Mouse (Mus musculus): Measurements from ENCODE around the gene Dpep3.
"Not testable (repeated sequence)": the region's sequence is repeated elsewhere in the genome, so short reads cannot be mapped to it uniquely, and the experiment has no call there.

Gene Dpep3

GRCm38 (mm10) chr8:105979325-105979724 lies at the start of gene Dpep3:
Gene Dpep3, minus strand, starts transcription at chr8:105979429.
- DNase-seq (ENCODE audit: low spot score in 2 of 2), result no peak

GRCm38 (mm10) chr8:106022483-106022882 lies 43.3 kb upstream of the Dpep3 start:
- peak; percentile 76 to 93 for DNase-seq (ENCODE audit: low spot score in 2 of 2)

- no peak for DNase-seq (ENCODE audit: low spot score in 2 of 2)
These were observed 38.8 kb upstream of the Dpep3 start for GRCm38 (mm10) chr8:106018039-106018438.

- no peak for DNase-seq (ENCODE audit: low spot score in 2 of 2)
These were observed 37.9 kb upstream of the Dpep3 start for GRCm38 (mm10) chr8:106017130-106017529.

GRCm38 (mm10) chr8:106016284-106016683 lies 37.1 kb upstream of the Dpep3 start:
- DNase-seq (ENCODE audit: low spot score in 2 of 2), result no peak

GRCm38 (mm10) chr8:106012203-106012602 lies 33.0 kb upstream of the Dpep3 start:
- DNase-seq (ENCODE audit: low spot score in 2 of 2), result not testable (repeated sequence)

- DNase-seq (ENCODE audit: low spot score in 2 of 2), result no peak
These were observed 32.4 kb upstream of the Dpep3 start, which contains the start of gene Ddx28 for GRCm38 (mm10) chr8:106011643-106011986. Gene Ddx28, minus strand, starts transcription at chr8:106011882.

- DNase-seq (ENCODE audit: low spot score in 2 of 2), result peak; percentile 87 to 94
These were observed 31.8 kb upstream of the Dpep3 start for GRCm38 (mm10) chr8:106010748-106011642.

GRCm38 (mm10) chr8:106007891-106008290 lies 28.7 kb upstream of the Dpep3 start:
- DNase-seq (ENCODE audit: low spot score in 2 of 2), result not testable (repeated sequence)

GRCm38 (mm10) chr8:106007135-106007534 lies 27.9 kb upstream of the Dpep3 start:
- DNase-seq (ENCODE audit: low spot score in 2 of 2), result no peak

- no peak for DNase-seq (ENCODE audit: low spot score in 2 of 2)
These were observed 27.2 kb upstream of the Dpep3 start for GRCm38 (mm10) chr8:106006413-106006812.

- DNase-seq (ENCODE audit: low spot score in 2 of 2), result no peak
These were observed 26.6 kb upstream of the Dpep3 start, which contains the start of gene Dpep2nb for GRCm38 (mm10) chr8:106005875-106006274. Gene Dpep2nb, minus strand, starts transcription at chr8:106005975.

- no peak for DNase-seq (ENCODE audit: low spot score in 2 of 2)
These were observed 25.4 kb upstream of the Dpep3 start for GRCm38 (mm10) chr8:106004538-106005207.

- no peak for DNase-seq (ENCODE audit: low spot score in 2 of 2)
These were observed 22.7 kb upstream of the Dpep3 start for GRCm38 (mm10) chr8:106001908-106002307.

- DNase-seq (ENCODE audit: low spot score in 2 of 2), result no peak
These were observed 19.7 kb upstream of the Dpep3 start for GRCm38 (mm10) chr8:105998971-105999370.

GRCm38 (mm10) chr8:105996359-105996758 lies 17.1 kb upstream of the Dpep3 start:
- DNase-seq (ENCODE audit: low spot score in 2 of 2), result peak in 1 of 2 experiments; percentile 65

- DNase-seq (ENCODE audit: low spot score in 2 of 2), result no peak
These were observed 14.0 kb upstream of the Dpep3 start for GRCm38 (mm10) chr8:105993226-105993625.

- DNase-seq (ENCODE audit: low spot score in 2 of 2), result peak; percentile 68 to 82
These were observed 13.3 kb upstream of the Dpep3 start for GRCm38 (mm10) chr8:105992499-105992898.

GRCm38 (mm10) chr8:105991546-105991945 lies 12.3 kb upstream of the Dpep3 start:
- no peak for DNase-seq (ENCODE audit: low spot score in 2 of 2)

GRCm38 (mm10) chr8:105990856-105991387 lies 11.7 kb upstream of the Dpep3 start, which contains the start of gene Dus2:
Gene Dus2, plus strand, starts transcription at chr8:105991337.
- DNase-seq (ENCODE audit: low spot score in 2 of 2), result peak; percentile 81 to 95

- no peak for DNase-seq (ENCODE audit: low spot score in 2 of 2)
These were observed 9.3 kb upstream of the Dpep3 start for GRCm38 (mm10) chr8:105988546-105988945.

- not testable (repeated sequence) for DNase-seq (ENCODE audit: low spot score in 2 of 2)
These were observed 4.2 kb upstream of the Dpep3 start for GRCm38 (mm10) chr8:105983406-105983805.

Data from spleen, postnatal 4 days (tissue).